Mouse (Mus musculus): ENCODE results near the gene Polr3h. TPM values are rescaled to one million over a fixed set of nuclear protein-coding genes. Genes with fewer than 3 reads are reported as not detected.
"Not testable (repeated sequence)": the region's sequence is repeated elsewhere in the genome, so short reads cannot be mapped to it uniquely, and the experiment has no call there.

Gene Polr3h
- polyA plus RNA-seq (2015; fragmentation: Nextera tagmentation; extraction: Ambion mirVana) = 88.2 and 105 TPM in 2 replicates

- peak; percentile 95 for ATAC-seq
- H3K4me2 ChIP-seq (ENCODE audit: low read length) = peak within 1 kb of the TSS; percentile 95
- no peaks in the 10 kb centered on the region for H3K36me3 ChIP-seq (ENCODE audit: control insufficient read depth, insufficient read depth, low read length)
- peaks cover 31% of the 10 kb centered on the region for H3K4me1 ChIP-seq (ENCODE audit: control insufficient read depth, insufficient read depth, low read depth, low read length)
- no peaks in the 10 kb centered on the region for H3K9me3 ChIP-seq (ENCODE audit: control insufficient read depth, low read length)
- H3K9ac ChIP-seq (ENCODE audit: low read depth, low read length) = peak within 1 kb of the TSS; percentile 81
- WGBS = 1% methylated on average over 49 of the region's 54 CpGs
- H3K27me3 ChIP-seq (replicated peaks; ENCODE audit: control insufficient read depth, insufficient read depth, low read length) = no peaks in the 10 kb centered on the region
- H3K27ac ChIP-seq (ENCODE audit: low read depth, low read length) = peak within 1 kb of the TSS; percentile 87
- peak within 1 kb of the TSS; percentile 82 for H3K4me3 ChIP-seq (ENCODE audit: low read length)
These were observed at the start of gene Polr3h for GRCm38 (mm10) chr15:81925760-81926445. TSS of gene Polr3h (minus strand) at chr15:81926240.

DNA sequence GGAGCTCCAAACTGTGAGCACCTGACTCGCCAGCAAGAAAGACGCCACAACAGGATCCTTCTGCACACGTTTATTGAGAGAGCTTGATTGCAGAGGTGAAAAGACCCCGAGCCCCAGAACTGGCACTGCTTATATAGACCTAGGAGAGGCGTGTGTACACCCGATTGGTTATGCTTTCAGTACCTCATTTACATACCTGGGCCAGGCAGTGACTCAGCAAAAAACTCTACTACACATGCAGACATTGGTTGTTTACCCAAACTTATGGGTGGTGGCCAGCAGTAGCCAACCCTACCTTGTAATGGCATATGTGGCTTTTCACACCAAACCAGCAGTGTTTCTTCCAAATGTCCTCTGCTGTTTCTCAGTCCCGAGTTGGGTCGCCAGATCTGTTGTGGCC lies 49.1 kb upstream of the Polr3h start:
- H3K4me1 ChIP-seq (ENCODE audit: control insufficient read depth, insufficient read depth, low read depth, low read length); H3K36me3 ChIP-seq (ENCODE audit: control insufficient read depth, insufficient read depth, low read length); H3K9ac ChIP-seq (ENCODE audit: low read depth, low read length); H3K4me2 ChIP-seq (ENCODE audit: low read length); H3K9me3 ChIP-seq (ENCODE audit: control insufficient read depth, low read length); ATAC-seq; H3K4me3 ChIP-seq (ENCODE audit: low read length); H3K27me3 ChIP-seq (replicated peaks; ENCODE audit: control insufficient read depth, insufficient read depth, low read length); H3K27ac ChIP-seq (ENCODE audit: low read depth, low read length): not testable (repeated sequence)
- WGBS = 88% methylated on average over 8 of the region's 8 CpGs

- WGBS = 81% methylated on average over 4 of the region's 4 CpGs
- not testable (repeated sequence) for H3K9ac ChIP-seq (ENCODE audit: low read depth, low read length); H3K4me2 ChIP-seq (ENCODE audit: low read length); H3K9me3 ChIP-seq (ENCODE audit: control insufficient read depth, low read length); H3K27me3 ChIP-seq (replicated peaks; ENCODE audit: control insufficient read depth, insufficient read depth, low read length); H3K27ac ChIP-seq (ENCODE audit: low read depth, low read length); H3K4me3 ChIP-seq (ENCODE audit: low read length); ATAC-seq; H3K36me3 ChIP-seq (ENCODE audit: control insufficient read depth, insufficient read depth, low read length); H3K4me1 ChIP-seq (ENCODE audit: control insufficient read depth, insufficient read depth, low read depth, low read length)
These were observed 44.5 kb upstream of the Polr3h start for GRCm38 (mm10) chr15:81970498-81970897.

DNA sequence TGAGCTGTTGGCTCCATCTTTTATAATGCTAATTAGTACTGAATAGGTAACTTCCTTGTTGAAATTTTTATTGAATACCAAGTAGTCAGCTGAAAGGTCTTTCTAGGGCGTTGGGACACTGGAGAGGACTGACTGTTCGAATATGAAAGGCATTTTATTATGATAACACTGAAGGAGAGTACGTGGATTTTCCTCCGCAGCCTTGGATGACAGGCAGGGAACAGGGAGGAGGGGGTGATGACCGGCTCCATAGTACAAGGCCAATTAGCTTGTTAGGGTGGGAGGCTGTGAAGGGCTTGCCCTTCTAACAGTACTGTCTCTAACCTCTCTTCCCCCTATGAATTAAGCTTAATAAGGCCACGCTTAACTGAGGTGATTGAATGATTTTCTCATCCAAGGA lies 43.6 kb upstream of the Polr3h start:
- not testable (repeated sequence) for H3K36me3 ChIP-seq (ENCODE audit: control insufficient read depth, insufficient read depth, low read length); H3K4me3 ChIP-seq (ENCODE audit: low read length); H3K4me1 ChIP-seq (ENCODE audit: control insufficient read depth, insufficient read depth, low read depth, low read length); H3K9ac ChIP-seq (ENCODE audit: low read depth, low read length); H3K4me2 ChIP-seq (ENCODE audit: low read length); H3K27ac ChIP-seq (ENCODE audit: low read depth, low read length); H3K27me3 ChIP-seq (replicated peaks; ENCODE audit: control insufficient read depth, insufficient read depth, low read length); ATAC-seq; H3K9me3 ChIP-seq (ENCODE audit: control insufficient read depth, low read length)
- WGBS = 70% methylated on average over 6 of the region's 6 CpGs

- Histone ChIP-seq H3K9me3 (ENCODE audit: control insufficient read depth, low read length) (peaks cover 7% of the 10 kb centered on the region), H3K36me3 (ENCODE audit: control insufficient read depth, insufficient read depth, low read length) (no peaks in the 10 kb centered on the region), H3K9ac (ENCODE audit: low read depth, low read length) (no peak overlapping the region), H3K4me3 (ENCODE audit: low read length) (no peak overlapping the region), H3K27ac (ENCODE audit: low read depth, low read length) (no peak overlapping the region), H3K4me2 (ENCODE audit: low read length) (no peak overlapping the region), H3K27me3 (replicated peaks; ENCODE audit: control insufficient read depth, insufficient read depth, low read length) (no peaks in the 10 kb centered on the region), H3K4me1 (ENCODE audit: control insufficient read depth, insufficient read depth, low read depth, low read length) (no peaks in the 10 kb centered on the region)
- WGBS = 81% methylated on average over 7 of the region's 7 CpGs
- ATAC-seq = no peak
These were observed 43.1 kb upstream of the Polr3h start for GRCm38 (mm10) chr15:81969173-81969572.

- no peaks in the 10 kb centered on the region for H3K36me3 ChIP-seq (ENCODE audit: control insufficient read depth, insufficient read depth, low read length)
- no peaks in the 10 kb centered on the region for H3K27me3 ChIP-seq (replicated peaks; ENCODE audit: control insufficient read depth, insufficient read depth, low read length)
- ATAC-seq = no peak
- no peak overlapping the region for H3K27ac ChIP-seq (ENCODE audit: low read depth, low read length)
- no peaks in the 10 kb centered on the region for H3K4me1 ChIP-seq (ENCODE audit: control insufficient read depth, insufficient read depth, low read depth, low read length)
- 65% methylated on average over 2 of the region's 2 CpGs for WGBS
- H3K4me3 ChIP-seq (ENCODE audit: low read length) = no peak overlapping the region
- H3K4me2 ChIP-seq (ENCODE audit: low read length) = no peak overlapping the region
- no peak overlapping the region for H3K9ac ChIP-seq (ENCODE audit: low read depth, low read length)
- peaks cover 7% of the 10 kb centered on the region for H3K9me3 ChIP-seq (ENCODE audit: control insufficient read depth, low read length)
These were observed 42.4 kb upstream of the Polr3h start for GRCm38 (mm10) chr15:81968447-81968846.

GRCm38 (mm10) chr15:81967821-81968220 lies 41.8 kb upstream of the Polr3h start:
- Histone ChIP-seq H3K27me3 (replicated peaks; ENCODE audit: control insufficient read depth, insufficient read depth, low read length) (no peaks in the 10 kb centered on the region), H3K9ac (ENCODE audit: low read depth, low read length) (no peak overlapping the region), H3K27ac (ENCODE audit: low read depth, low read length) (no peak overlapping the region), H3K4me3 (ENCODE audit: low read length) (no peak overlapping the region), H3K4me2 (ENCODE audit: low read length) (no peak overlapping the region), H3K36me3 (ENCODE audit: control insufficient read depth, insufficient read depth, low read length) (no peaks in the 10 kb centered on the region), H3K4me1 (ENCODE audit: control insufficient read depth, insufficient read depth, low read depth, low read length) (no peaks in the 10 kb centered on the region), H3K9me3 (ENCODE audit: control insufficient read depth, low read length) (peaks cover 5% of the 10 kb centered on the region)
- WGBS = 90% methylated on average over 5 of the region's 5 CpGs
- ATAC-seq = no peak

DNA sequence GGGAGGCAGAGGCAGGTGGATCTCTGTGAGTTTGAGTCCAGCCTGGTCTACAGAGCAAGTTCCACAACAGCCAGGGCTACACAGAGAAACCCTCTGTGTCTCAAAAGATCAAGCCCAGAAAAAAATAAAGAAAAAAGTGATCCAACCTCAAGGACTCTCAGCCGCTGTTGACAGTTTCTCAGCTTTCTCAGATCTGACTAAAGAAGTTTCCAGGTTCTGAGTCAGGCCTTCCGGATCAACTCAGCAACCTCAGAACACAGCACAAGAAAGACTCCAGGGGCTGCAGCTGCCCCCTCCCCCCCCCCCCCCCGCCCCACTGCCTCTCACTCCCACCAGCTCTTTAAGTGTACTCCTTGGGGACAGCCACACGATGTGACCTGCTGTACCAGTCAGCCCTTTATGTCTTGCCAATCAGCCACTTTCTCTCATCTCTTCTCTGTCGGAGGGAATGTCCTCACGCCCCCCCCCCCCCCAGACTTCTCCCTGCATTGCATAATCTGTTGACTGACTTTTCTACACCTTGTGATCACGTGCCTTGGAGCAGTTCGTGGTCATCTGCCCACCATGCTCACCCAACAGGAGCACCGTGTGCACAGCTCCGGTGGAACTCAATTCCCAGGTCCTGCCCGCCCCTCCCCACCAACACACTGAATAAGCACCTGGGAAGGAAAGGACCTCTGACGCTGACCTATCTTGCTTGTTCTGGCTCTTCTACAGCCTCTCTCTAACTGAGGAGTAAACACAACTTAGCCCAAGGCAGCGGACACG lies 40.2 kb upstream of the Polr3h start:
- no peak overlapping the region for H3K9ac ChIP-seq (ENCODE audit: low read depth, low read length)
- H3K27me3 ChIP-seq (replicated peaks; ENCODE audit: control insufficient read depth, insufficient read depth, low read length) = no peaks in the 10 kb centered on the region
- WGBS = 90% methylated on average over 11 of the region's 14 CpGs
- H3K36me3 ChIP-seq (ENCODE audit: control insufficient read depth, insufficient read depth, low read length) = no peaks in the 10 kb centered on the region
- H3K9me3 ChIP-seq (ENCODE audit: control insufficient read depth, low read length) = no peaks in the 10 kb centered on the region
- no peak for ATAC-seq
- no peaks in the 10 kb centered on the region for H3K4me1 ChIP-seq (ENCODE audit: control insufficient read depth, insufficient read depth, low read depth, low read length)
- no peak overlapping the region for H3K4me2 ChIP-seq (ENCODE audit: low read length)
- no peak overlapping the region for H3K4me3 ChIP-seq (ENCODE audit: low read length)
- no peak overlapping the region for H3K27ac ChIP-seq (ENCODE audit: low read depth, low read length)

DNA sequence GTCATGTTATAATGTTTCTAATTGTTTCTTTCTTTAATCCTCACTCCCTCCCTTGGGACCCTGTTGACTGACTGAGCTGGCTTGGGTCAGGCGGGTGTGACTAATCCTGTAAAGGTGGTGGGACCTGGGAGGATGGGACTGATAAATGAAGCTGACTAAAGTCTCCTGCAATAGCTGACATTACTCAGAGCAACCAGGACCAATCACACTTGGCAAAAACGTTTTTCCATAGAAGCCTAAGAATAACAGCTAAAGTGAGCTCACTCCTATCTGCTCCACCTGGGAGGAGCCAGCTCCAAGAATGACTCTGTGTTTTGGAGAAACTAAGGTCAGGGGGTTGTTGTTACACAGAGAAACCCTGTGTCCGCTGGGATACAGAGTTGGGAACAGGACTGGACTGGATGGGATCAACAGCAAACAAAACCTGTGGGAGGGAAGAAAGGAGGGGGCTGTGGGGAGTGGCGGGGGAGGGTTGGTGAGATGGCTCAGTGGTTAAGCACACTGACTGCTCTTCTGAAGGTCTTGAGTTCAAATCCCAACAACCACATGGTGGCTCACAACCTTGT lies 39.0 kb upstream of the Polr3h start:
- Histone ChIP-seq H3K27ac (ENCODE audit: low read depth, low read length) (no peak overlapping the region), H3K9ac (ENCODE audit: low read depth, low read length) (no peak overlapping the region), H3K4me1 (ENCODE audit: control insufficient read depth, insufficient read depth, low read depth, low read length) (no peaks in the 10 kb centered on the region), H3K4me2 (ENCODE audit: low read length) (no peak overlapping the region), H3K36me3 (ENCODE audit: control insufficient read depth, insufficient read depth, low read length) (no peaks in the 10 kb centered on the region), H3K27me3 (replicated peaks; ENCODE audit: control insufficient read depth, insufficient read depth, low read length) (no peaks in the 10 kb centered on the region), H3K4me3 (ENCODE audit: low read length) (no peak overlapping the region), H3K9me3 (ENCODE audit: control insufficient read depth, low read length) (no peaks in the 10 kb centered on the region)
- 59% methylated on average over 4 of the region's 4 CpGs for WGBS
- no peak for ATAC-seq

All from hindbrain, embryonic 16.5 days (tissue).